Mouse (Mus musculus) midbrain, postnatal 0 days (tissue): ENCODE results near the gene Inafm2. TPM values are rescaled to one million over a fixed set of nuclear protein-coding genes. Genes with fewer than 3 reads are reported as not detected.

Experiments
- ATAC-seq: fragments of 200-750 bp; cut with Nextera tagmentation; 2 replicates; pipeline ENCODE4 v1.8.0; 2017; ENCODE audit warnings: moderate number of reproducible peaks, mild to moderate bottlenecking, moderate TSS enrichment, moderate library complexity; ENCODE audit not compliant: low FRiP score
- DNase-seq: peaks from one replicate; pipeline ENCODE4 v3.0.0-alpha.2; 2015; ENCODE audit warnings: low spot score
- H3K27ac ChIP-seq: fragments of 300-500 bp; sonication (generic); 2 replicates; pipeline ENCODE4 v1.5.1; 2014; ENCODE audit warnings: low read depth, mild to moderate bottlenecking, low read length, mixed read lengths
- H3K27me3 ChIP-seq: fragments of 300-500 bp; sonication (generic); 2 replicates; pipeline ENCODE4 v1.6.1; 2014; ENCODE audit warnings: low read length, control low read depth, mixed read lengths; ENCODE audit not compliant: insufficient read depth
- H3K36me3 ChIP-seq: fragments of 300-500 bp; sonication (generic); 2 replicates; pipeline ENCODE4 v1.6.1; 2014; ENCODE audit warnings: low read length, control low read depth, mixed read lengths; ENCODE audit not compliant: insufficient read depth
- H3K4me1 ChIP-seq: fragments of 300-500 bp; sonication (generic); 2 replicates; pipeline ENCODE4 v1.6.1; 2014; ENCODE audit warnings: mild to moderate bottlenecking, control low read depth, antibody characterized with exemption, low read length, mixed read lengths; ENCODE audit not compliant: insufficient read depth
- H3K4me2 ChIP-seq: fragments of 300-500 bp; sonication (generic); 2 replicates; pipeline ENCODE4 v1.6.1; 2014; ENCODE audit warnings: low read depth, mild to moderate bottlenecking, low read length, mixed read lengths; ENCODE audit not compliant: poor library complexity, severe bottlenecking
- H3K4me3 ChIP-seq: fragments of 300-500 bp; sonication (generic); 2 replicates; pipeline ENCODE4 v1.5.1; 2014; ENCODE audit warnings: low read depth, mild to moderate bottlenecking, low read length, moderate library complexity
- H3K9ac ChIP-seq: fragments of 300-500 bp; sonication (generic); replicated peaks from 2 replicates; pipeline ENCODE4 v1.6.1; 2014; ENCODE audit warnings: mild to moderate bottlenecking, low read length, moderate library complexity, mixed read lengths; ENCODE audit not compliant: poor library complexity, severe bottlenecking
- H3K9me3 ChIP-seq: fragments of 300-500 bp; sonication (generic); 2 replicates; pipeline ENCODE4 v1.6.1; 2016; ENCODE audit warnings: low read length, control low read depth
- CTCF ChIP-seq: IDR thresholded peaks from 2 replicates; pipeline ENCODE4 v1.5.1; 2016; ENCODE audit warnings: antibody characterized with exemption, mild to moderate bottlenecking
- WGBS: fragments of 180-500 bp; shearing (Covaris S2); extraction: QIAGEN DNeasy Blood & Tissue Kit; methylation state at CpG from one replicate; pipeline ENCODE4 v1.1.7; 2014; 5-methylcytosine and 5-hydroxymethylcytosine counted together
- polyA plus RNA-seq: library from polyadenylated mRNA; unstranded; fragments of >200 nt; fragmentation: Nextera tagmentation; extraction: Ambion mirVana; gene quantifications from 2 replicates; pipeline ENCODE4 v1.2.1, GENCODE M21; 2015
- total RNA-seq: library from RNA; depleted of rRNA; stranded (reverse); fragments of >200 nt; gene quantifications from 2 replicates; pipeline ENCODE4 v1.2.3, GENCODE M21; 2014

Gene Inafm2
- total and polyA plus RNA-seq, 2 experiments from 2014 or later: 13.3 to 17.4 TPM

GRCm38 (mm10) chr2:118743261-118743943 is 2.2 kb upstream of the Inafm2 start:
- Histone ChIP-seq H3K4me2 (no peak overlapping the region), H3K4me1 (peaks cover 4% of the 10 kb centered on the region; the same call in 1 of the 2 replicates), H3K9ac (no peak overlapping the region), H3K36me3 (no peaks in the 10 kb centered on the region), H3K4me3 (no peak overlapping the region), H3K9me3 (no peaks in the 10 kb centered on the region), H3K27me3 (no peaks in the 10 kb centered on the region), H3K27ac (no peak overlapping the region)
- WGBS: 30% methylated on average over 8 of the region's 8 CpGs
- DNase-seq: peak; percentile 76
- peak; percentile 91 for TF ChIP-seq CTCF
- ATAC-seq: no peak

DNA sequence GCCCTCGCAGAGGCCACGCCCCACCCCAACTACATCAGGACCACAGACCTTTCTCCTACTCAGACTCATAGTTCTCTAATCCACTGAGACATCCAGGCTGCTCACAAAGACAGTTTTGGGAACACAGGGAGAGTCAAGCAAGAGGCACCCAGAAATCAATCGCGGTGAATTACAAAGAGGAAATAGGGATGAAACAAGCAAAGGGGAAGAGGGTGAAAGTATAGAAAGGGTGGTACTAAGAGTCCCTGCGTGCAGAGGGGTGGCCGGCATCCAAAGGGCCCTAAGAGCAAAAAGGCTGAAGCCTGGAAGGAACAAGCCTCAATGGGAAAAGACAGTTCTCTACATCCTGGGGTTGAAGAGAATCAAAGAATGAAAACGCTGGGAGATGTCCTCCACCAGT is 937 bp upstream of the Inafm2 start:
- no peak overlapping the region for H3K27ac ChIP-seq
- 0 out of 2 replicates have a peak, but pooled peaks cover 4% of the 10 kb centered on the region for H3K36me3 ChIP-seq
- no peaks in the 10 kb centered on the region for H3K9me3 ChIP-seq
- no peak for ATAC-seq
- H3K4me2 ChIP-seq: peak overlapping the region; percentile 95
- no peak overlapping the region for H3K9ac ChIP-seq
- no peaks in the 10 kb centered on the region for H3K27me3 ChIP-seq
- DNase-seq: no peak
- TF ChIP-seq CTCF: no peak
- H3K4me3 ChIP-seq: no peak overlapping the region
- WGBS: 10% methylated on average over 7 of the region's 7 CpGs
- peaks cover 4% of the 10 kb centered on the region; the same call in 1 of the 2 replicates for H3K4me1 ChIP-seq

DNA sequence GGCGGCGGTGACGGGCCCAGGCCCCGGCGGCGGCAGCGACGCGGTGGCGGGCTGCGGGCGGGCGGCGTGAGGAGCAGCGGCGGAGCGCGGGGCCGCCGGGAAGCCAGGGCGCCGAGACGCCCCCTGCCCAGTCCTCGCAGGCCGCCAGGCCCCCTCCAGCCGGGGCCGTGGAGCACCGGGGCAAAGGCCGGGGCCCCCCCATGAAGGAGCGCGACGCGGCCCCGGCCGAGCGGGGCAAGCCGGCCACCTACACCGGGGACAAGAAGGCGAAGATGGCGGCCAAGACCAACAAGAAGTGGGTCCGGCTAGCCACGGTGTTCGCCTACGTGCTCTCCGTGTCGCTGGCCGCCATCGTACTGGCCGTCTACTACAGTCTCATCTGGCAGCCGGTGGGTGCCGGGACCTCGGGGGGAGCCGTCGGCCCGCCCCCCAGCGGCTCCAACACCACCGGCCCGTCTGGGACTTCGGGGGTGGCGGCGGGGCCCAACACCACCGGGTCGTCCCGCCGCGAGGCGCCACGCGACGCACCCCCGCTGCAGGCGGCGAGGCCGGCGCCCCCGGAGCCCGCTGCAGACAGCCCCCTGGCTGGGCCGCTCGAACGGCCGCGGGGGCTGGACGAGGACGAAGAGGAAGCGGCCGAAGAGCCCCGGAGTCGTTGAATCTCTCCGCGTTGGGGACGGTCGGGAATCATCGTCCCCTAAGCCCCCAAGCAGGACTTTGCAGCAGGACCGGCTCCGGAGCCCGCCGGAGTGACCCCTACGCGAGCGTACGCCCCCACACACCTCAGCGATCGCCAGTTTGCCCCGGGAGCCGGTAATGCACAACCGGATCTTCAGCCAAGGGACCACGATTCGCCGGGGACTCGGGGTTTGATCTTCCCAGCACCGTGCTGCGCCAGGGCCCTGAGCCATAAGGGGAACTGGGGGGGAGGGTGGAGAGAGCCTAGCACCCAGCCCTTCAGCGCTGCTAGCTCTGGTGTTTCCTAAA is 650 bp downstream of the Inafm2 start:
- Histone ChIP-seq H3K4me3 (peak overlapping the region; percentile 89), H3K27me3 (no peaks in the 10 kb centered on the region), H3K4me2 (peak overlapping the region; percentile 95), H3K4me1 (peaks cover 4% of the 10 kb centered on the region; the same call in 1 of the 2 replicates), H3K9ac (peak overlapping the region; percentile 87), H3K36me3 (0 out of 2 replicates have a peak, but pooled peaks cover 4% of the 10 kb centered on the region), H3K9me3 (no peaks in the 10 kb centered on the region), H3K27ac (peak overlapping the region; percentile 67)
- no peak for DNase-seq
- no peak; the same call in 1 of the 2 replicates for TF ChIP-seq CTCF
- ATAC-seq: peak; percentile 77
- WGBS: under 1% methylated on average over 84 of the region's 113 CpGs

GRCm38 (mm10) chr2:118747301-118747960 is 1.9 kb downstream of the Inafm2 start:
- H3K4me1 ChIP-seq: peaks cover 4% of the 10 kb centered on the region; the same call in 1 of the 2 replicates
- H3K9ac ChIP-seq: no peak overlapping the region; the same call in 1 of the 2 replicates
- H3K4me3 ChIP-seq: peak overlapping the region; percentile 89
- no peaks in the 10 kb centered on the region for H3K9me3 ChIP-seq
- no peak for TF ChIP-seq CTCF
- no peak overlapping the region for H3K27ac ChIP-seq
- WGBS: 27% methylated on average over 10 of the region's 10 CpGs
- no peak for DNase-seq
- 0 out of 2 replicates have a peak, but pooled peaks cover 4% of the 10 kb centered on the region for H3K36me3 ChIP-seq
- peak overlapping the region; percentile 95 for H3K4me2 ChIP-seq
- H3K27me3 ChIP-seq: no peaks in the 10 kb centered on the region
- ATAC-seq: no peak

DNA sequence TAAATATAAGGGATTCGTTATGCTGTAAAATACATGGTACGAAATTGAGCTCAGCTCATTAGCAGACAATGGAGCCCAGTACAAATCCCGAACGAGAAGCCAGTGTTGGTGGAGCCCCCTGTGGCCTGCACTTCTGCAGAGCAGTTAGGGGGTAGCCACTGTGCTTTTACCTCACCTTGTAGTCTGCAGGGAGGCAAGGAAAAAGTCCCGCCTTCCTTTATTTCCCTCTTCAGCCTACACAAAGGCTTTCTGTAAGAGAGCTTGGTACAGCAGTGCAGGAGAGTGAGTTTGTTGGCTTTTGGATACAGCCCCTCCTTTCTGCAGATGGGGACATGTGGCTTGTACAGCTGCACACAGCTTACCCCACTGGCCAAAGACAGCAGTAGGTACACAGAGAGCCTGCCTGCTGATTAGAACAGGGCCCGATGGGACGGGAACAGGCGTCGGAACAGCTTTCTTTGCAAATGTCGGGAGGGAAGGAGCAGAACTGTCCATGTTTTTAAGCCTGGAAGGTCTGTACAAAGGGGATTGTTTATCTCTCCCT is 3.9 kb downstream of the Inafm2 start:
- H3K36me3 ChIP-seq: 0 out of 2 replicates have a peak, but pooled peaks cover 4% of the 10 kb centered on the region
- no peak for ATAC-seq
- 25% methylated on average over 10 of the region's 10 CpGs for WGBS
- DNase-seq: no peak
- peaks cover 4% of the 10 kb centered on the region; the same call in 1 of the 2 replicates for H3K4me1 ChIP-seq
- no peak overlapping the region for H3K27ac ChIP-seq
- H3K4me2 ChIP-seq: no peak overlapping the region
- H3K9me3 ChIP-seq: no peaks in the 10 kb centered on the region
- no peaks in the 10 kb centered on the region for H3K27me3 ChIP-seq
- 0 out of 2 replicates have a peak overlapping the region, but pooled peaks have one; percentile 3 for H3K9ac ChIP-seq
- no peak; the same call in 1 of the 2 replicates for TF ChIP-seq CTCF
- no peak overlapping the region for H3K4me3 ChIP-seq
